Mouse (Mus musculus) cerebellum, adult 9-11 months (tissue): ENCODE data around the gene Gab3.
"Not testable (repeated sequence)": the region's sequence is repeated elsewhere in the genome, so short reads cannot be mapped to it uniquely, and the experiment has no call there.

Source experiments
- DNase-seq: peaks from one replicate; pipeline ENCODE4 v3.0.0; 2022

The Gab3 gene

DNA sequence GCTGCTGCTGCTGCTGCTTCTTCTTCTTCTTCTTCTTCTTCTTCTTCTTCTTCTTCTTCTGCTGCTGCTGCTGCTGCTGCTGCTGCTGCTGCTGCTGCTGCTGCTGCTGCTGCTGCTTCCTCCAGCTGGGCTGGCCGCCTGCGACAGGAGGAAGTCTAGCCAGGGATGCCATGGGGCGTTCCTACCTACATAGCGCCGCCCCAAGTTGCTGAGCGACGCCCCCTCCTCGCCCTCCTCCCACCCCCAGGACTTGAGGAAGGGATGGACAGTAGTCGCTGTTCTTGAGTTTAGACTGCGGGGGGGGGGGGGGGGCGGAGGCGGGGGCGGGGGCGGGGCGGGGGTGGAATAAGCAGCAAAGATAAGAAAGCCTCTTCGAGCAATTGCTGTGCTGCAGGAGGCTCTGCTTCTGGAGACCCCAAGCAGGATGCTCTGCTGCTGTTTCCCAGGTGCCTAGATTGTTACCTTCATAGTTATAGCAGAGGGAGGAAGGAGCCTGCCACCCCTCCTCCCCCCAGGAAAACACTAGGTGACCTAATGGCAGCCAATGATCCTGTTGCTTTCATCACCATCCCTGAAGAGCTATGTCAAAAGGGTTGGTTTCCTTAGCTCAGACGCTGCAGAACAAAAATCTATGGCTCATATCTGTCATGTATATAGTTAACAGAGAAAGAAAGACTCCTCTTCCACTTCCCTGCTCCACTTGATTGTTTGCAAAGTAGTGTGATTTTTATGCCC lies at the start of gene Gab3:
Gene Gab3, minus strand, starts transcription at position 685 of the 735 bp plus-strand sequence.
- peak; percentile 58 for DNase-seq

DNA sequence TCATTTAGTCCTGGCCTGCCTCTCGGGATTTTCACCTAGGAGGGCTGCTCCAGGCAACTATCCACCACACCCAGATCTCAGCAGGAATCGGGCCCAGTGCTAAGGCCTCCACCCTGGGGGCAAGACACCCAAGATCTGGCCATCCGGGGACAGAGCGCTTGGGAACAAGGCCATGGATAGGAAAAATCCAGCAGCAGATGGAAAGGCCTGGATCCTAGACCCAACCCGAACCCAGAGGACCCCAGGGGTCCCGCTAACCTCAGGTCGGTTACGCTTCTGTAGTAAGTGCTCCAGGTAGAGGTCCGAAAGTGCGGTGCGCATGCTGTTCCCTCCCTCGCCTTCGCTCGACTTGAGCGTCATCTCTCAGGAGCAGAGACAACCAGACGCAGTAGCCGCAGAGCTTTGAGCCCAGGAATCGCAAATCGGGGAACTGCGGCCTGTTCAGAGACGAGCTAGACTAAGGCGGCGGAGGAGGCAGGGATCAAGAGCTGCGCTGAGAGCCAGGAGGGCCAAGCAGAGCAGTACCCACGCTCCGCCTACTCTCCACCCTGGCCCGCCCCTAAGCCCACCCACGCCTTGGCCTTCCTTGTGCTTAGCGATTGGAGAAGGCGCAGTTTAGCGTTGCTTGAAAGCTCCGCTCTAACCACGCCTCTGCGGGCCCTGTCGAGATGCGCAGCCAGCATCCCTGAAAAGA lies 45.4 kb upstream of the Gab3 start, which contains the start of gene Mpp1:
Gene Mpp1, minus strand, starts transcription at position 550 of the 694 bp plus-strand sequence.
- peak; percentile 83 for DNase-seq

DNA sequence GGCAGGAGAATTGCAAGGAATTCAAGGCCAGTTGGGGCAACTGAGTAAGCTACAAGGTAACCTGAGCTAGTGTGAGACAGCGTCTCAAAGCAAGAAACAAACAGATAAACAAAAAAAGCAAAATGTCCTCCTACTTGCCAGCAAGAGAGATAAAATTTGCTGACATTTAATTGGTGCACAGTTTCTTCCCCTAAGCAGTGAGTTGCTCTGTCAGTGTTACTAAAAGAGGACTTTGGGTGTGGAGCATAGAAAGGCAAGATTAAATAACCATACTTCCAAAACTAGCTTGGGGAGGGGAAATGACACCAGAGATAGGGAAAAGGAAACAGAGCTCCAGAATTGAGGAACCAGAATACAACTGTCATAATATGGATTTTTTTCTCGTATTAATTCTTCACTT lies 44.2 kb upstream of the Gab3 start:
- no peak for DNase-seq

DNA sequence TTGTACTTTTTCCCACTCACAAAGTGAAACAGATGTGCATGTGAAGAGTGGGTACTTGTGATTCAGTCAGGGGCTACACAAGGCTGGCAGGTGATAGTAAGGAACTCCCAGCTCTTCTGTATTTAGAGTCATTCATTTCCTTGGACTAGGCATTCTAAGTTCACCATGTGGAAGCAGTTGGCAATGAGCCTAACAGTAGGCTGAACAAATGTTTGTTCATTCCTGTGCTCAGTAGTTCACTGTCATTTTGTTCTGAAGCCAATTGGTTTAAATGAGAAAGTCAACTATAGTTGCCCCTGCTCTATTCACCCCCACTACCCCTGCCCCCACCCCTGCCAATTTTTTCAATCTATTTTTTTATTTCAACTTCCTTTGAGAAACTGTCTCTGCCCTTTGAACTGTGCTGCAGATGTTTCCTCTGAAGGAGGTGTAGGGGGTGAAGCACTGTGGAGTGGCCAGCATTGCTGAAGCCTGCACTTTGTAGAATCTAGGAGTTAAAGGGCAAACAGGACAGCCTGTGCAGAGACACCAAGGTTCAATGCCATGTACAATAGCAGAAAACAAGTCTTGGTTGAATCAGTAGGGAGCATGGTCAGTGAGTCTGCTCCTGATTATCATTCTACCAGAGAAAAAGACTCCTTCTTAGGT lies 43.2 kb upstream of the Gab3 start:
- peak; percentile 23 for DNase-seq

DNA sequence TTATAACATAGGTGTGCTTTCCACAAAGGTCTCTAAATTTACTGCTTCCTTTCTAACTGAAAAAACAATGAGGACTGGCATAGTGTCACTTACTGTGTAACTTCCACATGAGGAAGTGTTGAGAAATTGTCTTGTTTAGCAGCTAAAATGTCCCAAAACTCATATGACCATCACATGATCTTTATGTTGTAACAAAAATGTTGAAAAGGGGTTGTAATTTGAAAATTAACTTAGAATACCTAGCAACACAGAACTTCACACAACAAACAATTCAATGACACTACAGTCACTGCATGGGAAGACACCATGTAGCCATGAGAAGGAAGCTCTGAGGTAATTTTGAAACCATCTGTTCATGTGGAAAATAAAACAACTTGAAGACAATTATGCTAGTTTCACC lies 41.6 kb upstream of the Gab3 start:
- no peak for DNase-seq

DNA sequence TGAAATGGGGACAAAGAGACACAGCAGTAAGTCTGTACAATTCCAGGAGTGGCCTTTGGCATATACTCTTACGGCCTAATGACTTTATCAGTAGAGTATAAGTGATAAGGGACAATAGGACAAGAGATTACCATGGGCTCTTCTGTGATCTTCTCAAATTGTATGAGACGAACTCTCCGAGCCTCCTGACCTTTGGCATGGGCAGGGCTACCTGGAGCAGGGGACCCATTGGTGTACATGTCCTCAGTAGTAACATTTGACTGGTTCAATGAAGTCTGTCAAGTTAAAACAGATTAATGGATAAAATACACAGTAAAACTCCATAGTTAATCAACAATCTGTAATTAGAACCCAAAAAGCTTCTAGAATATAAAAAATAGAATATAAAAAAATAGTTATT lies 40.3 kb upstream of the Gab3 start:
- no peak for DNase-seq

DNA sequence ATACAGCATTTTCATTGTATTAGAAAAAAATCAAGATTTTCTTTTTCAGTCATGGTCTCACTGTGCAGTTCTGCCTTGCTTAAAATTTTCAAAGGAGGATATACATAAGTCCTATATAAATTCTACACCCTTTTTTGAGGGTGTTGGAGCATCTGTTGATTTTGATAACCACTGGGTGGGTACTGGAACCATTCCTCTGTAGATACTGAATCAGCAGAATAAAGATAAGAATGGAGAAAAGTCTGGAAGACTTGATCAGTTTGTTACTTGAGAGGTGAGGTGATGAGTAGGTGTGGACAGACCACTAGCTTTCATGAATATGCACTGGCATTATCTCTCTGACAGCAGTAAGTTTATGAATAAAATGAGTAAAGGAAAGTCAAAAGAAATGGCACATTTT lies 30.3 kb upstream of the Gab3 start:
- no peak for DNase-seq

DNA sequence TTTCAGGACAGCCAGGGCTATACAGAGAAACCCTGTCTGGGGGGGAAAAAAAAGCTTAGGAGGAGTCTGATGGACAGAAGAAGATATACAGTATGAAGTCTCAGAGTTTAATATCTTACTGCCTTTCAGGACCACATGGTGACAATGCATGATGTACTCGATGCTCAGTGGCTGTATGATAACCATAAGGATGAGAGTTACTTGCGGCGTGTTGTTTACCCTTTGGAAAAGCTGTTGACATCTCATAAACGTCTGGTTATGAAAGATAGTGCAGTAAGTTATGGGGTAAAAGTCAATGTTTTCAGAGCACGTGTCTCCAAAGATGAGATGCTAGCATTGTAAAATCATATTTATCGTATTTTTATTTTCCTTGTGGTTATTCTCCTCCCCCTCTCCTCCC lies 17.0 kb upstream of the Gab3 start:
- DNase-seq = no peak

DNA sequence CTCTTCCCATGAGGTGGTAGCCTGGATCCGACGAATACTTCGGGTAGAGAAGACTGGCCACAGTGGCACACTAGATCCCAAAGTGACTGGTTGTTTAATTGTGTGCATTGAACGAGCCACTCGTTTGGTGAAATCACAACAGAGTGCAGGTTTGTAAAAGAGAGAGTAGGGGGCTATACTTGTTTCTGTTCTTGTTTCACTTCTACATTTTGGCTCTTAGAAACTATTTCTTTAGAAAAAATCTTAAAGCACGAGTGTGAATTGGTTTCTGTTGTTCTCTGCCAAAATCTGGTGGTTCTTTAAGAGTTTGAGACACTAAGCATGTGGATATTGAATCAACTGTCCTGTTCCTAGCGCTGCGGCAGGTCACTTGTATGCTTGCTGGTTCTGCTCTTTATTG lies 13.5 kb upstream of the Gab3 start:
- no peak for DNase-seq

DNA sequence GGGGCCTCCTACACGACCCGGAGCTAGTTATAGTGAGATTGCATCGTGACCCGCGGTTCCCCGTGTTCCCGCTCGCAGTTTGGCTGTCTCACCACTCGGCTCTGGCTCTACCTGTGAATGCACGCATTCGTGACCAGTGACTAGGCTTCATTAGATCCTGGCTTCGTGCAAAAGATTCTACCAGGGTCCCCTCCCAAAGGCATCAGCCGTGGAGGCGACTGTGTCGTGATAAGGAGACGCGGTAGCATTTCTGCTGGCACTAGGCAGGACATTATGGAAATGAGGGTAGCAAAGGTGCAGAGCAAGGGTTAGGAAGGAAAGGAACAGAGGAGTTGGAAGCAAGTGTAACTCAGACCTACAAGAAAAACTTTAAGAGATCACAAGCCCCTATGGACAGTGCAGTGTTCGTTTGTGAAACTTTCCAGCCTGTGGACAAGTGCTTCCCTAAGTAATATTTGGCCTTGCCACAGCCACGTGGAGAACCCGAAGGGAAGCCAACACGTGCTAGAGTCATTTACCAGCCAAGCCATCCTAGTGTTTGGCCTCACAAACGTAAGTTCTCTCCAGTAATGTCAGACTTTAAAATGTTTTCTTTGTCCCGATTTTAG lies 11.0 kb upstream of the Gab3 start:
- DNase-seq = no peak

DNA sequence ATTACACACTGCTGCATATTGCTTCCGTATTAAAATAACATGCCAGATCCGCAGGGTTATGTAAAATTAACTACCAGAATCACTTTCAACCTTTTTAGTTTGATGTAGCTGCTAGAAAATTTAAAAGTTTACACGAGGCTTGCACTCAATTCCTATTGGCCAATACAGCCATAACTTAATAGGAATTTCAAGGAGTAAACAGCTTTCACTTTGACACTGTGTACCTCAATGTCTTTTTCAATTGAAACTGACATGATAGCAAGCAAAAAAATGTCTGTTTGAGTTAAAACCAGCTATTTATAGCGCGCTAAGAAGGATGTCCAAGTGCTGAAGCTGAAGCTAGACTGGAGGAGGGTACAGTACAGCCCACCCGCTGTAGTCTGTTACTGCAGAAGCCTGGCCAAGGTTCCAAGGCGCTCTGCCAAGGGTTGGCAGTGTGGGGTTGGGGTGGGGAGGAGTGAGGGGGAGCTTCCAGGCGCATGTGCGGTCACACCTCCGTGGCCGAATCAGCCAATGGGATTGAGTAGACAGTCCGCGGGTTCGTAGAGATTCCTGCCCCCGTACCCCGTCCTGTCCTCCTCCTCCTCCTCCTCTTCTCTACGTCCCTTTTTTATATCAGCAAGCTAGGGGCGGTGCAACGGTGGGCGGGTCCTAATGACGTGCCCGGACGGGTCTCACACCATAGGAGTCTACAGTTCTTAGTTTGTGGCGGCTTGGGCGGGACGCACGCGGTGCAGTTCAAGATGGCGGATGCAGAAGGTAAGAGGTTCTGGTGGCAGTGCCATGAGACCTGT lies 10.3 kb upstream of the Gab3 start, which contains the start of gene Dkc1:
Gene Dkc1, plus strand, starts transcription at position 486 of the 794 bp plus-strand sequence.
- peak; percentile 95 for DNase-seq

DNA sequence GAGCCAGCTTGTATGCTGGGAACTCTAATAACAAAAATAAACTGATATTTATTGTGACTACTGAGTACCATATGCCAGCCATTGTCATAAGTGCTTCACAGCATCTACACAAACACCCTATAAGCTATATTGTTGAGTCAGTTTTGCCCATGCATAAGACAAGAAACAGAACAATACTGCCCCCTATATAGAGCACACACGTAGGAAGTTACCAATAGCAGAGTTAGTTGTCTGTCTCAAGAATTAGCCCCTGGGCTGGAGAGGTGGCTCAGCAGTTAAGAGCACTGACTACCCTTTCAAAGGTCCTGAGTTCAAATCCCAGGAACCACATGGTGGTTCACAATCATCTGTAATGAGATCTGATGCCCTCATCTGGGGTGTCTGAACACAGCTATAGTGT lies 396 bp upstream of the Gab3 start:
- no peak for DNase-seq

DNA sequence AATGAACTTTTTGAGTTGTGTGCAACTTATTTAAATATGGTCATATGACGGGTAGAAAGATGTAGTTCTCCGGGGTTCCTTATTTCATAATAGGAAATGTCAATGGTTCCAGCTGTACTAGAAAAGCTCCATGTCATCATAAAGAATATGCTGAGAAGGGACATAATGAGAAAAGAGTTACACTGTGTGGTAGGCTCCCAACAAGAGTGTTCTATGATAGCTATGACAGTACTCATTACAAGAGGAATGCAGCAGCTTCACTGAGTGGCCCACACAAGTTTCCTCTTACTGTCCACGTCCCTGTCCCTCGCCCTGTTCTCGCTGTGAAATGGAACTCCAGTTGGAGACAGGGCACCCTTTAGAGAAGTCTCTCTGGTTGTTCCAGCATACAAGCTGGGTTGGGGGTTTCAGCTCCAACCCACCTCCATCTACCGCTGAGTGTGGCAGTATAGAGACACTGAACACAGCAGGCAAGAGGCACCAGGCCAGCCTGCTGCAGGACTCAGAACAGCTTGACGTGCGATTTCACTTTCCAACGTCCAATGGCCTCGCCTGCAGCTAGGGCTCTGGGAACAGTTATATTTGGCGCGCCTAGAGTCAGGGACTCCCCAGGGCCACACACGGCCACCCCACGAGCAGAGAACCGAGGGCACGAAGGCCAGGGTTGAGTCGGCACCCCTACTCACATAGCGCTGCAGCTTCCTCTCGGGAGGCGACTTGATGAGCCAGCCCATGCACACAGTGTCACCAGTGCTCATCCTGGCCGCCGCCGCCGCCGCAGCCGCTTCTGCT lies 1.1 kb downstream of the Gab3 start:
- DNase-seq = peak; percentile 37

DNA sequence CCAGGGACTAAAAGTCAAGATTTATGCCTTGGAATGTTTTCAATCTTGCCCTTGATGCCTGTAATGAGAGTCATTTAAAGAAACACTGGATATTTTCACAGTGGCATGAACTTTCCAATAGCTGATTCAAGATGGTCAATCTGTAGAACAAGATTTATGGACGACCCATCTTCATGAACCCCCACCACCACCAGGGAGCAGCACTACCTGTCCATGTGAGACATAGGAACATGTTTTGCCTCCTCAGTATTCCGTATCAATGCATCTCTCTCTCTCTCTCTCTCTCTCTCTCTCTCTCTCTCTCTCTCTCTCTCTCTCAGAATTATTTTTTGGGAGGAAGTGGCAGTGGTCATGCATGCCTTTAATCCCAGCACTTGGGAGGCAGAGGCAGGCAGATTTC lies 2.9 kb downstream of the Gab3 start:
- no peak for DNase-seq

DNA sequence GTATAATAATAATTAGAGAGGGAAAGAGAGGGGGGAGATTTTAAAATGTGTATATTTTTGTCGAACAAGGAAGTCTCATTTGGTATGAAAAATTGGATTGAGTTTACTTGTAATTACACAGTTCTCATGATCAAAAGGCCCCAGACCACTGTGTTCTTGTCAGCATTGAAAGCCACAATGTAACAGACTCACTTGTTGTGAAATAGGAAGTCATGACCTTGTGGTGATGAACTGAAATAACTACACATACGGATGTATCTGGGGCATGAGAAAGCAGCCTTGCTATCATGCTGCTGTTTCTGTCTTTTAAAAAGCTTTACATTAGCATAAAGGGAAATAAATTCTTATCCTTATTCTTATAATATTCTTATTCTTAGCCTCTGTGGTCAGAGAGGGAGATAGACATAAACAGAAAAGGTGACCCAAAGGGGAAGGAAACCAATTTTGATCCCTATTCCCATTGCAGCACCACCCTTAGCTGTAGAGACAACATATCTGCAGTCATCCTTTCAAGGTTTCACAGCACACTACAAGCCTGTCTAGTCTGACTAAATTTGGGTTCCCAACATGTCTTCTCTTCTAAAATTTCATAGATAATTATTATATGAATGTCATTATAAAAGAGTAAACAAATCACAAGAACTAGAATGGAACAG lies 29.0 kb downstream of the Gab3 start:
- DNase-seq = no peak

DNA sequence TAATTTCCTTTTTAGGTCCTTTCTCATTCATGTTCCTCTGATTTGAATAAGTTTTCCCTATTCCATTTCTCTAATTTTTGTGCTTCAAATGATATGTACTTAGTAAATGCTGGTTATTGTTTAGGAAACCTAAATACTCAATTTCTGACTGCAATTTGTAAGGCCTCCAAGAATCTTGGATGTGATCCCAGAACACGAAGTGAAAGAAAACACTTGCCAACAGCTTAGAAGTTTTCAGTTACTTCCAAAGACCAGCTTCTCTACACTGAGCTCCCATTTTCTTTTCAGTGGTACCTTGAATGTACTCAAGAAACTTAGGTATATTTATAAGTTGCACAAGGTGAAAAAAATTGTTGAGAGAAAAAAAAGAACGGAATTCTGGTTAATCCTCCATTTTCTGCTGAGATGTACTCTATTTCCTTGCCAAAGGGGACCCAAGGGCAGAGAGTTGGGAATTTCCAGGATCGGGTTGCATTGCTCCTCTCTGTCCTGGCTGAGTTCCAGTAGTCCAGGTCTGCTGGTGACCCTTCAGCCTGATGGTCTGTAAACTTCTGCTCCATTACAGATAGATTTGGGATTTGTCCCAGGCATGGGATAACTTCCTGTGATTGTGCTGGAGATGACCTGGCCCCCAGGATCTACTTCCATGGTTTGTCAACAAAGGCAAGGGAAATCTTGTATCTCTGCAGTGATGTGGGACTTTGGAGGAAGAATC lies 38.2 kb downstream of the Gab3 start:
- no peak for DNase-seq

DNA sequence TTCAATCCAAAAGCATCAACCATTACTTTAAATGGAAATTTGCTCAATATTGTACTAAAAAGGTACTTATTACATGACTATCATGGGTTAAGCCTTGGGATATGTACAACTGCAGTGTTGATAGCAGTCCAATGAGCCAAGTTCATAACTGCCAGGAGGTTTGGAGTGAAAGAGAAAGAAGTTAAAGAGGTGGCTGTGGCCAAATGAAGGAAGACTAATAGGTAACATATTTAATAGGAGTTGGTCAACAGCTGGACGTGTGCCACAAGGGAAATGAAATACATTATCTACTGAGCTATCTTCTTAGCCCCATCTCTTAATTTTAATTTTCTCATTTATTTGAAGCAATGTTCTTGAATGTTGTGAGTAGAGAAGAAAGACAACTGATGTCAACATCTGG lies 39.3 kb downstream of the Gab3 start:
- DNase-seq = no peak

DNA sequence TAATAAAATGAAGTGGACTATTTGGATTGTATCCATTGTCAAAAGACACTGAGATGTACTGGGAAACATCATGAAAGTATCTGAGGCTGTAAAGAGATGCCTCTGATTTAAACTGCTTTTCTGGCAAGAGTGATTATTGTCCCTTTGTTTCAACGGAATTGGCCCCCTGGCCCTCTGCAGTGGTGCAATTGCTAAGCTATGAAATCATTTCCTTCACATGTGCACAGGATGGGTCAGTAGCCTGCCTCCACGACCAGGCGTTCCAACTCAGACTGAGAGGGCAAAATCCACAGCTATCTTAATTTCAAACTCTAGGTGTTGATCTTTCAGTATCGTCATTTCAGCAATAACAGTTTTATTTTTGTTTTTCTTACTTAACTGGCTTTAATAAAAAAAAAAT lies 40.7 kb downstream of the Gab3 start:
- DNase-seq = no peak

DNA sequence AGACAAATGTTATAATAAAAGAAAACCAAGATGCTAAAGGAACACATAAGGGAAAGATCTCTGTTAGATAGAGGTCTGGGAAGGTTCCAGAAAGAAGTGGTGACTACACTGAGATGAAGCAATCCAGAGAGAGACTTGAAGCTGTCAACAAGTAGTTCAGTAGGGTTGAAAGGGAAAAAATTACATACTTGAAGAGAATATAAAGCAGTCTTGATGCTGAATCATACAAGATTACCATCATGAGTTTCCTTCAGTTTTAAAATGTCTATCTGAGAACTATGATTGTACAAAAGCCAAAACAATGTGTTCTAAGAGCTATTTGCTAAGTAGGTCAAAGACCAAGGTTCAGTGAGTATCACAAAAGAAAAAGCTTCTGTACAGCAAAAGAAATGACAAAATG lies 48.6 kb downstream of the Gab3 start:
- no peak for DNase-seq

DNA sequence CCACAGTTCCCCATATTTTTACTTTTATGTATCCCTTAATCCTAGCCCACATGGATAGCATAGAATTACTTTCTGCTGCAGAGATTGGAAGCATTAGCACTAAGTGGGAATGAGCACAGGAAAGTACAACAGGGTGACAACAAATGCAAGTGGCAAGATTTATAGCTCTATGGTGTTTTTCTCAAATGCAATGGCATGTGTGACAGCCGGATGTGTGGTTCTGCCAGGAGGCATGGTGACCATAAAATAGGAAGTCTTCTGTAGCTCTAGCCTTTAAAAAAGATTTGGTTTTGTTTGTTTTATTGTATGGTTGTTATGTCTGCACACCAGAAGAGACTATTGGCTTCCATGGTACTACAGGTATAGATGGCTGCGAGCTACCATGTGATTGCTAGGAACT lies 50.1 kb downstream of the Gab3 start:
- no peak for DNase-seq

DNA sequence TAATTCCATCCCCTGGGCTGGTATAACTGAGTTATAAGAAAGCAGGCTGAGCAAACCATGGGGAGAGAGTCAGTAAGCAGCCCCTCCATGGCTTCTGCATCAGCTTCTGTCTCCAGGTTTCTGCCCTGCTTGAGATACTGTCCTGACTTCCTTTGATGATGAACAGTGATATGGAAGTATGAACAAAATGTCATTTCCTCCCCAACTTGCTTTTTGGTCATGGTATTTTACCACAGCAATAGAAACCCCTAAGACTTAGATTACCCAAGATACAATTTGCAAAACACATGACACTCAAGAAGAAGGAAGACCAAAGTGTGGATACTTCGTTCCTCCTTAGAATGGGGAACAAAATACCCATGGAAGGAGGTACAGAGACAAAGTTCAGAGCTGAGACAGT lies 51.2 kb downstream of the Gab3 start:
- DNase-seq = not testable (repeated sequence)
